Mouse (Mus musculus): Measurements from ENCODE around the gene Krt18. TPM values are rescaled to one million over a fixed set of nuclear protein-coding genes. Genes with fewer than 3 reads are reported as not detected.

Gene Krt18
- total and polyA plus RNA-seq, 3 experiments, result not detected

DNA sequence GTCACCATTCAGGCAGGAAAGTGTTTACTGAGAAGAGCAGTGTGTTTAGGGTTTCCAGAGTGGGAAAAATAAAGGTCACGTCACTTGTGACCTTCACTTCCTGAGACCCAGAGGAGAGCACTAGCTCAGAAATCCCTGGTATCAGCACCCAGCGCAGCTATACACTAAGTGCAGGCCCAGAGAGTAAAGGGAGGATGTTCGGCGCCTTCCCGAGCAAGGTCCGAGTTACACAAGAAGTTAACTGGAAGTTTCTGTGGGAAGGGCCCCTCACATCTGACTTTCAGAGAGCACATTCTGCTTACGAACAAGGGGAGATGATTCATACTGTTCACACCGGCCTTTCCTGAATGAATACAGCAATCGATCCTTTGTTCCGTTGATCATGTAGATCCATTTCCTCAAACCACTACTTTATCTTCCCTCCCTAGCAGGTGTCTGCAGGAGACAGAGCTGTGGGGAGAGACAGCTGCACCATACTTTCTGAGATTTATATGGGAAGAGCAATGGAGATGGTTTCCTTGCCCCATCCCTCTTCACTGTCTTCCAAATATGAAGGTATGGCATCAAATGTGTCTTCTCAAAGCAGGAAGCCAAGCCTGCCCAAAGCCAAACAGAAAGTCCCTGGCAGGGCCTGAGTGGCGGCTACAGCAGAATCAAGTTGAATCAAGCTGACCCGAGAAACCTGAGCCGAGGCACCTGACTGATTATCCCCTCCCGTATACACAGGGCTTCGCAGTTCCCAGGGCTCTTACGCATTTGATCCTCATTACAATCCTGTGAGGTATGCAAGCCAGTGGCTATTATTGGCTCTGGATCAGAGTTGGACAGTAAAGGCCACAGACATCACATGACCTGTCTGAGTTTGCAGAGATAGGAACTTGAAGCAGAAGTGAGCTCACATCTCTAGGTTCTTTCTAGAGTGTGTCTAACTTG, 6.4 kb downstream of the Krt18 start:
- H3K4me1 ChIP-seq (ENCODE audit: insufficient read depth, low read depth, low read length), result no peaks in the 10 kb centered on the region
- no peak for DNase-seq (ENCODE audit: low spot score)
- H3K4me3 ChIP-seq (ENCODE audit: low read depth, low read length), result no peak overlapping the region
- 0 out of 2 replicates have a peak, but pooled peaks cover 2% of the 10 kb centered on the region for H3K27me3 ChIP-seq (ENCODE audit: insufficient read depth, low read length)
- H3K36me3 ChIP-seq (replicated peaks), result no peaks in the 10 kb centered on the region
- TF ChIP-seq GATA1 (IDR thresholded peaks at IDR 0.05; ENCODE audit: borderline replicate concordance, low read length), result no peak
- no peak for TF ChIP-seq CTCF (IDR thresholded peaks at IDR 0.05; ENCODE audit: low read depth, low read length)
- no peak for TF ChIP-seq POLR2AphosphoS5 (IDR thresholded peaks at IDR 0.05; ENCODE audit: insufficient replicate concordance, low read depth, low read length)
- no peak for TF ChIP-seq TAL1 (conservative IDR thresholded peaks at IDR 0.05; ENCODE audit: low read depth, low read length)
- TF ChIP-seq GATA2 (IDR thresholded peaks at IDR 0.05; ENCODE audit: borderline replicate concordance, low read depth, low read length), result no peak
- no peak for ATAC-seq (ENCODE audit: extremely low read depth, insufficient number of reproducible peaks, low FRiP score, poor library complexity, severe bottlenecking)
- no peaks in the 10 kb centered on the region for H3K9me3 ChIP-seq (replicated peaks)

DNA sequence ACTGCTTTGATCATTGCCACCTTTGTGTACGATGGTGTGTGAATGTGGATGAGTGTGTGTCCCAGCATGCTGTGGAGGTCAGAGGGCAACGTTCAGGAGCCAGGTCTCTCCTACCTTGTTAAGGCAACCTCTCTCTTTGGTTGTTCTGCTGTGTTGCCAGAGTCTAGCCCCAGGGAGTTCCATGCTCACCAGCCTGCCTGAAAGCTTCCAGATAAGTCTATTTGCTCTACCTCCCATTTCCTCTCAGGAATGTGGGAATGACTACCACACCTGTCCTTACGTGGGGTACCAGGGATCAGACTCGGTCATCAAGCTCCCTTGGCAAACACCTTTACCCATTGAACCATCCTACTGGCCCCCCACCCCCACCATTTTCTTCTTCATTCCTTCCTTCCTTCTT, 12.3 kb downstream of the Krt18 start:
- Histone ChIP-seq H3K9me3 (replicated peaks) (no peaks in the 10 kb centered on the region), H3K36me3 (replicated peaks) (no peaks in the 10 kb centered on the region), H3K4me1 (ENCODE audit: insufficient read depth, low read depth, low read length) (no peaks in the 10 kb centered on the region), H3K4me3 (ENCODE audit: low read depth, low read length) (no peak overlapping the region), H3K27me3 (ENCODE audit: insufficient read depth, low read length) (peaks cover 8% of the 10 kb centered on the region)
- no peak for ATAC-seq (ENCODE audit: extremely low read depth, insufficient number of reproducible peaks, low FRiP score, poor library complexity, severe bottlenecking)
- TF ChIP-seq GATA2 (IDR thresholded peaks at IDR 0.05; ENCODE audit: borderline replicate concordance, low read depth, low read length) (no peak), TAL1 (conservative IDR thresholded peaks at IDR 0.05; ENCODE audit: low read depth, low read length) (no peak), POLR2AphosphoS5 (IDR thresholded peaks at IDR 0.05; ENCODE audit: insufficient replicate concordance, low read depth, low read length) (no peak), GATA1 (IDR thresholded peaks at IDR 0.05; ENCODE audit: borderline replicate concordance, low read length) (no peak), CTCF (IDR thresholded peaks at IDR 0.05; ENCODE audit: low read depth, low read length) (no peak)
- DNase-seq (ENCODE audit: low spot score), result no peak

DNA sequence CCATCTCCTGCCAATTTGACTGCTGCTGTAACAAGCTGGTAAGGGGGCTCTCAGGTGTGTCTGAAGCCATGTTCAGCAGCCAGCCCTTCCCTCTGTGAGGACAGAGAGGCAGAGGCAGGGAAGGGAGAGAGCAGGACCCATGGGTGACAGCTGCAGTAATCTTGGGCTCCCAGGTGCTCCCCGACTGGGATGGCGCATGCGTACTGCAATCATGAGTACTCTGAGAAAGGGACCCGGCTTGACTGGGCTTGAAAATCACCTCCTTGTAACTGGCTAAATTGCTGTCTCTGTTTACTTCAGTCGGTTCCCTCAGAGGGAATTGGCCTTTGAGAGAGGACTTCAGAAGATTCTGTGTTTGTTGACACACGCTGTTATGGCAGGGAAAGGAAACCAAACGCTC, 14.0 kb downstream of the Krt18 start:
- no peaks in the 10 kb centered on the region for H3K9me3 ChIP-seq (replicated peaks)
- H3K36me3 ChIP-seq (replicated peaks), result no peaks in the 10 kb centered on the region
- H3K4me3 ChIP-seq (ENCODE audit: low read depth, low read length), result no peak overlapping the region
- TF ChIP-seq CTCF (IDR thresholded peaks at IDR 0.05; ENCODE audit: low read depth, low read length) (no peak), POLR2AphosphoS5 (IDR thresholded peaks at IDR 0.05; ENCODE audit: insufficient replicate concordance, low read depth, low read length) (no peak), GATA1 (IDR thresholded peaks at IDR 0.05; ENCODE audit: borderline replicate concordance, low read length) (no peak), TAL1 (conservative IDR thresholded peaks at IDR 0.05; ENCODE audit: low read depth, low read length) (no peak), GATA2 (IDR thresholded peaks at IDR 0.05; ENCODE audit: borderline replicate concordance, low read depth, low read length) (no peak)
- H3K4me1 ChIP-seq (ENCODE audit: insufficient read depth, low read depth, low read length), result no peaks in the 10 kb centered on the region
- ATAC-seq (ENCODE audit: extremely low read depth, insufficient number of reproducible peaks, low FRiP score, poor library complexity, severe bottlenecking) (no peak), DNase-seq (ENCODE audit: low spot score) (no peak)
- peaks cover 10% of the 10 kb centered on the region for H3K27me3 ChIP-seq (ENCODE audit: insufficient read depth, low read length)

DNA sequence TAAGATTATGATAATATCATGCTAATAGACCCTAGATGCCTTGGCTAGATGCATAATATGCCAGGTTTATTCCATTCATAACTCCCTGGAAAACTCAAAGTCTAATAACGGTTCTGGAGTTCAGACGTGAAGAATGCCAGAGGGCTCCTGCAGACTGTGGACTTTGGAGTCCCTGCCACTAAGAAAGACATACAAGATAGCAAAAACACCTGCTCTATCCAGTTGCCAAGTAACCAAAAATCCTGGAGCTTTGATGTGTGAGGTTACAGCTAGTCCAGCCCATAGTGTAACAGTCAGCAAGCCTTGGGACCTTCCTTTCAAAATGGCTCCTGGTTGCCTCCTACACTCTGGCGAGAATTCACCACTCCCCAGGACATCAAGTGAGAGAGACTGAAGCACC, 16.8 kb downstream of the Krt18 start:
- ATAC-seq (ENCODE audit: extremely low read depth, insufficient number of reproducible peaks, low FRiP score, poor library complexity, severe bottlenecking), result no peak
- no peak for TF ChIP-seq POLR2AphosphoS5 (IDR thresholded peaks at IDR 0.05; ENCODE audit: insufficient replicate concordance, low read depth, low read length)
- TF ChIP-seq GATA2 (IDR thresholded peaks at IDR 0.05; ENCODE audit: borderline replicate concordance, low read depth, low read length), result no peak
- no peak for TF ChIP-seq TAL1 (conservative IDR thresholded peaks at IDR 0.05; ENCODE audit: low read depth, low read length)
- no peak for TF ChIP-seq CTCF (IDR thresholded peaks at IDR 0.05; ENCODE audit: low read depth, low read length)
- no peak for TF ChIP-seq GATA1 (IDR thresholded peaks at IDR 0.05; ENCODE audit: borderline replicate concordance, low read length)
- no peaks in the 10 kb centered on the region for H3K4me1 ChIP-seq (ENCODE audit: insufficient read depth, low read depth, low read length)
- H3K4me3 ChIP-seq (ENCODE audit: low read depth, low read length), result no peak overlapping the region
- H3K36me3 ChIP-seq (replicated peaks), result no peaks in the 10 kb centered on the region
- peaks cover 10% of the 10 kb centered on the region for H3K27me3 ChIP-seq (ENCODE audit: insufficient read depth, low read length)
- DNase-seq (ENCODE audit: low spot score), result no peak
- no peaks in the 10 kb centered on the region for H3K9me3 ChIP-seq (replicated peaks)

DNA sequence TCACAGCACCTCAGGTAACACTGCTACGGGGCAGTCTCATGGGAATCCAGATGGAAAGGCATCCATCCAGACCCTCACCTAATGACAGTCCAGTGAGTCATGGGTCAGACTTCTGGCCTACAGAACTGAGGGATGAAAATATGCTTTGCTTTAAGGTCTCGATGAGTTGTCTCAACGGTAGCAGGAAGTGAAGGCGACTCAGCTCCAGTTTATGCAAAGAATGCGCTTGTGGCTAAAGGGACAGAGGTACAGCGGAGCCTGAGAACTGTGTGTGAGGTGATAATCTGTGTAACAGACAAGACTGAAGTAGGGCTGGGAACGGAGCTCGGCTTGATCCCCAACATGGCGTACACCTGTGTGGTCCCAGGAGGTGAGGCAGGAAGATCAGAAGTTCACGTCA, 17.7 kb downstream of the Krt18 start:
- no peaks in the 10 kb centered on the region for H3K4me1 ChIP-seq (ENCODE audit: insufficient read depth, low read depth, low read length)
- TF ChIP-seq CTCF (IDR thresholded peaks at IDR 0.05; ENCODE audit: low read depth, low read length), result no peak
- TF ChIP-seq GATA1 (IDR thresholded peaks at IDR 0.05; ENCODE audit: borderline replicate concordance, low read length), result no peak
- no peak for TF ChIP-seq GATA2 (IDR thresholded peaks at IDR 0.05; ENCODE audit: borderline replicate concordance, low read depth, low read length)
- TF ChIP-seq POLR2AphosphoS5 (IDR thresholded peaks at IDR 0.05; ENCODE audit: insufficient replicate concordance, low read depth, low read length), result no peak
- no peak for TF ChIP-seq TAL1 (conservative IDR thresholded peaks at IDR 0.05; ENCODE audit: low read depth, low read length)
- DNase-seq (ENCODE audit: low spot score) (no peak), ATAC-seq (ENCODE audit: extremely low read depth, insufficient number of reproducible peaks, low FRiP score, poor library complexity, severe bottlenecking) (no peak)
- H3K36me3 ChIP-seq (replicated peaks), result no peaks in the 10 kb centered on the region
- no peak overlapping the region for H3K4me3 ChIP-seq (ENCODE audit: low read depth, low read length)
- H3K9me3 ChIP-seq (replicated peaks), result no peaks in the 10 kb centered on the region
- peaks cover 10% of the 10 kb centered on the region for H3K27me3 ChIP-seq (ENCODE audit: insufficient read depth, low read length)

DNA sequence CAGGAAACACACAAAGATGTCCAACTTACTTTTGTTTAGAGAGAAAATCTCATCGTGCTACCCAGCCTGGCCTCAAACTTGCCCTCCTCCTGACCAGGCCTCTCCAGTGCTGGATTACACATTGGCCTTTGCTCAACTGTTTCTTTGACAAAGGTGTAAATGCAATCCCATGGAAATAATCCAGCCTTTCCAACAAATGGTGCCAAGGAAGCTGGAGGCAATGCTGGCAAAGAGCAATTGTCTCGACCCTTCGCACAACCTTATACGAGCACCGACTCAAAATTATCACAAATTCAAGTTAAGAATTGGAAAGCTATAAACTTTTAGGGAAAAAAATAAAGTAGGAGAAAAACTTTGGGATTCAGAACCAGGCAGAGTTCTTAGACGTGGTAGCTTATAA, 20.0 kb downstream of the Krt18 start:
- TF ChIP-seq GATA2 (IDR thresholded peaks at IDR 0.05; ENCODE audit: borderline replicate concordance, low read depth, low read length), result no peak
- TF ChIP-seq CTCF (IDR thresholded peaks at IDR 0.05; ENCODE audit: low read depth, low read length), result no peak
- no peak for TF ChIP-seq GATA1 (IDR thresholded peaks at IDR 0.05; ENCODE audit: borderline replicate concordance, low read length)
- no peak overlapping the region for H3K4me3 ChIP-seq (ENCODE audit: low read depth, low read length)
- no peaks in the 10 kb centered on the region for H3K9me3 ChIP-seq (replicated peaks)
- peaks cover 3% of the 10 kb centered on the region for H3K4me1 ChIP-seq (ENCODE audit: insufficient read depth, low read depth, low read length)
- no peak for DNase-seq (ENCODE audit: low spot score)
- no peaks in the 10 kb centered on the region for H3K36me3 ChIP-seq (replicated peaks)
- no peak for ATAC-seq (ENCODE audit: extremely low read depth, insufficient number of reproducible peaks, low FRiP score, poor library complexity, severe bottlenecking)
- peaks cover 15% of the 10 kb centered on the region for H3K27me3 ChIP-seq (ENCODE audit: insufficient read depth, low read length)
